ENCODE assay signal across 25 mouse cellular contexts in genomic region chr1:156677230-156677629, GRCm38 (mm10). TPM values are rescaled to one million over a fixed set of nuclear protein-coding genes. Genes with fewer than 3 reads are reported as not detected.
DNase-seq lines count a peak whose midpoint lies in the region; ATAC-seq and TF ChIP-seq lines count a peak whose summit lies in the region.
"Had no signal": no experiment of that assay in that cellular context is flagged by ENCODE, and none has a peak within 500 bp of the region (broad histone marks: within the 10 kb centered on the region; RNA-seq: fewer than 3 reads in every experiment).

No protein-coding gene starts in this region.

- TF ChIP-seq EP300 in ES-Bruce4 (IDR thresholded peaks at IDR 0.05; ENCODE audit: insufficient read depth, low read depth, low read length), result no peak
- no peak for TF ChIP-seq EP300 in stomach, postnatal 0 days (optimal IDR thresholded peaks at IDR 0.05)

- in situ Hi-C loops in Patski (cut with MboI; ENCODE audit: low pct_unique_long_range_greater_than_20kb), result no loop called here

- H3K36me3 ChIP-seq in ES-Bruce4 (ENCODE audit: control insufficient read depth, insufficient read depth, low read length, poor library complexity, severe bottlenecking), result no peaks in the 10 kb centered on the region
- no peaks in the 10 kb centered on the region for H3K36me3 ChIP-seq in stomach, postnatal 0 days (ENCODE audit: control insufficient read depth, insufficient read depth, low read length)
- peaks cover 25% of the 10 kb centered on the region for H3K36me3 ChIP-seq in forebrain, embryonic 13.5 days (ENCODE audit: poor library complexity, severe bottlenecking)

- H3K4me3 ChIP-seq in ES-Bruce4 (ENCODE audit: low read depth, low read length), result no peak overlapping the region
- no peak overlapping the region for H3K4me3 ChIP-seq in stomach, postnatal 0 days (ENCODE audit: low read depth, low read length)
- H3K4me3 ChIP-seq in forebrain, embryonic 13.5 days, result no peak overlapping the region
- H3K4me3 ChIP-seq: embryonic facial prominence, embryonic 10.5 days; embryonic facial prominence, embryonic 13.5 days; forebrain, embryonic 10.5 days; gastrocnemius, adult 2 months; heart, embryonic 13.5 days; hindbrain, embryonic 15.5 days had no signal

- DNase-seq in retina, embryonic 14.5 days (ENCODE audit: low spot score), result peak; percentile 23
- no peak for DNase-seq in retina, postnatal 1 day
- no peak for DNase-seq in Patski (ENCODE audit: low read depth, low spot score)
- DNase-seq in stomach, postnatal 0 days (ENCODE audit: low spot score), result no peak
- DNase-seq in left cerebral cortex, adult 18-20 months (ENCODE audit: low spot score in 2 of 2), result no peak
- no peak for DNase-seq in lung, postnatal 4 days
- DNase-seq: adrenal gland, postnatal 14 days; B cell, adult 2 months; cerebellum, adult 11-12 months; cerebellum, adult 8-10 months; embryo, embryonic 11 days; forebrain, postnatal 0 days; gastrocnemius, adult 2 months; gastrocnemius, postnatal 14 days; heart, adult 18-20 months had no signal

- H3K27me3 ChIP-seq in ES-Bruce4 (ENCODE audit: control insufficient read depth, insufficient read depth, low read length, poor library complexity, severe bottlenecking) (no peaks in the 10 kb centered on the region), Patski (no peaks in the 10 kb centered on the region)
- H3K27me3 ChIP-seq in stomach, postnatal 0 days (ENCODE audit: control insufficient read depth, insufficient read depth, low read length), result no peaks in the 10 kb centered on the region
- H3K27me3 ChIP-seq in forebrain, embryonic 13.5 days, result no peaks in the 10 kb centered on the region; the same call in 1 of the 2 replicates
- H3K27me3 ChIP-seq: CH12.LX; heart, embryonic 13.5 days had no signal

- no peaks in the 10 kb centered on the region for H3K9me3 ChIP-seq in ES-Bruce4 (replicated peaks; ENCODE audit: control insufficient read depth, insufficient read depth, low read length, poor library complexity, severe bottlenecking)
- no peaks in the 10 kb centered on the region for H3K9me3 ChIP-seq in stomach, postnatal 0 days (ENCODE audit: control insufficient read depth, low read length)
- no peaks in the 10 kb centered on the region for H3K9me3 ChIP-seq in forebrain, embryonic 13.5 days (replicated peaks)
- H3K9me3 ChIP-seq: embryonic facial prominence, embryonic 10.5 days; embryonic facial prominence, embryonic 13.5 days; forebrain, embryonic 10.5 days; heart, embryonic 13.5 days; hindbrain, embryonic 15.5 days had no signal

- CTCF ChIA-PET in Patski (lab: Charles Lee), result interaction anchor here (2.0 kb wide), 1 partner anchor 10 kb away, joined by 5 read pairs; no protein-coding TSS in a partner anchor

- TF ChIP-seq POLR2A in ES-Bruce4 (IDR thresholded peaks at IDR 0.05; ENCODE audit: insufficient read depth, low read length), result no peak

- no peak overlapping the region for H3K4me2 ChIP-seq in stomach, postnatal 0 days (replicated peaks; ENCODE audit: low read depth)
- H3K4me2 ChIP-seq in forebrain, embryonic 13.5 days, result no peak overlapping the region
- H3K4me2 ChIP-seq: embryonic facial prominence, embryonic 13.5 days; heart, embryonic 13.5 days; hindbrain, embryonic 15.5 days had no signal

- TF ChIP-seq CTCF in ES-Bruce4 (IDR thresholded peaks at IDR 0.05; ENCODE audit: low read depth, low read length) (no peak), Patski (IDR thresholded peaks at IDR 0.05) (no peak)
- TF ChIP-seq CTCF in stomach, postnatal 0 days (IDR thresholded peaks at IDR 0.05; ENCODE audit: low read depth), result no peak

- H3K4me1 ChIP-seq in ES-Bruce4 (ENCODE audit: control insufficient read depth, insufficient read depth, low read length), result peaks cover 2% of the 10 kb centered on the region
- no peaks in the 10 kb centered on the region for H3K4me1 ChIP-seq in stomach, postnatal 0 days (replicated peaks; ENCODE audit: control insufficient read depth, insufficient read depth)
- H3K4me1 ChIP-seq in forebrain, embryonic 13.5 days, result peaks cover 21% of the 10 kb centered on the region

- 0 out of 2 replicates have a peak overlapping the region, but pooled peaks have one; percentile 38 for H3K27ac ChIP-seq in ES-Bruce4 (ENCODE audit: insufficient read depth, low read length)
- H3K27ac ChIP-seq in stomach, postnatal 0 days (replicated peaks), result peak overlapping the region; percentile 41; the same call in 1 of the 2 replicates
- H3K27ac ChIP-seq in forebrain, embryonic 13.5 days, result no peak overlapping the region
- H3K27ac ChIP-seq: embryonic facial prominence, embryonic 10.5 days; embryonic facial prominence, embryonic 13.5 days; forebrain, embryonic 10.5 days; gastrocnemius, adult 2 months; heart, embryonic 13.5 days; hindbrain, embryonic 15.5 days had no signal

- POLR2A ChIA-PET in Patski (lab: Charles Lee), result no interaction called here

- ATAC-seq in Patski, result peak; percentile 11
- 0 out of 2 replicates have a peak, but pooled peaks have one; percentile 30 for ATAC-seq in stomach, postnatal 0 days (ENCODE audit: low FRiP score, low TSS enrichment)
- no peak for ATAC-seq in forebrain, embryonic 13.5 days
- ATAC-seq: forebrain, embryonic 14.5 days; intestine, postnatal 0 days had no signal

- WGBS in stomach, postnatal 0 days, result 73% methylated on average over 3 of the region's 3 CpGs
- 81% methylated on average over 3 of the region's 3 CpGs for WGBS in forebrain, embryonic 13.5 days

- H3K9ac ChIP-seq in ES-Bruce4 (ENCODE audit: low read depth, poor library complexity, severe bottlenecking), result no peak overlapping the region
- no peak overlapping the region for H3K9ac ChIP-seq in stomach, postnatal 0 days (ENCODE audit: low read length)
- no peak overlapping the region for H3K9ac ChIP-seq in forebrain, embryonic 13.5 days
- H3K9ac ChIP-seq: embryonic facial prominence, embryonic 13.5 days; forebrain, postnatal 0 days; heart, embryonic 13.5 days; hindbrain, embryonic 15.5 days had no signal

RNA-seq across cellular contexts. Expression of gene Tor3a, which starts 3.1 kb away (rescaled TPM):
- 26.9 and 27.9 TPM in 2 replicates for polyA plus RNA-seq in ES-Bruce4 (2011; ENCODE audit: insufficient read depth, insufficient read length, low read depth, missing spikeins)
- polyA plus RNA-seq in Patski (2021), result 29.5 TPM
- polyA plus RNA-seq in stomach, postnatal 0 days (2015; fragmentation: Nextera tagmentation; extraction: Ambion mirVana), result 16.8 and 17.1 TPM in 2 replicates
- 3.7 and 6.4 TPM in 2 replicates for polyA plus RNA-seq in forebrain, embryonic 13.5 days (2015; fragmentation: Nextera tagmentation; extraction: Ambion mirVana)
- total RNA-seq in left cerebral cortex, adult 18-20 months (2021), result 1 to 10 TPM; 6.3 to 7.5 TPM

RNA-seq across cellular contexts. Expression of gene Fam20b, which starts 41.7 kb away (rescaled TPM):
- polyA plus RNA-seq in ES-Bruce4 (2011; ENCODE audit: insufficient read depth, insufficient read length, low read depth, missing spikeins), result 22.1 and 23.5 TPM in 2 replicates
- polyA plus RNA-seq in Patski (2021), result 53.2 TPM
- 24.7 and 28.0 TPM in 2 replicates for polyA plus RNA-seq in stomach, postnatal 0 days (2015; fragmentation: Nextera tagmentation; extraction: Ambion mirVana)
- 18.0 and 18.2 TPM in 2 replicates for polyA plus RNA-seq in forebrain, embryonic 13.5 days (2015; fragmentation: Nextera tagmentation; extraction: Ambion mirVana)
- total RNA-seq in left cerebral cortex, adult 18-20 months (2021), result 10 to 100 TPM; 78.2 to 80.1 TPM
